Mouse (Mus musculus): ENCODE results near the gene Nf2.
"Not testable (repeated sequence)": the region's sequence is repeated elsewhere in the genome, so short reads cannot be mapped to it uniquely, and the experiment has no call there.

The Nf2 gene

GRCm38 (mm10) chr11:4837342-4837741 is 12.0 kb downstream of the Nf2 start:
- no peak for DNase-seq (ENCODE audit: low spot score in 2 of 2)

GRCm38 (mm10) chr11:4836755-4837154 is 12.6 kb downstream of the Nf2 start:
- no peak for DNase-seq (ENCODE audit: low spot score in 2 of 2)

- no peak for DNase-seq (ENCODE audit: low spot score in 2 of 2)
These were observed 13.9 kb downstream of the Nf2 start for GRCm38 (mm10) chr11:4835436-4835835.

GRCm38 (mm10) chr11:4833295-4833939 is 15.9 kb downstream of the Nf2 start:
- no peak for DNase-seq (ENCODE audit: low spot score in 2 of 2)

GRCm38 (mm10) chr11:4831066-4831465 is 18.3 kb downstream of the Nf2 start:
- DNase-seq (ENCODE audit: low spot score in 2 of 2) = no peak

GRCm38 (mm10) chr11:4827916-4828315 is 21.4 kb downstream of the Nf2 start:
- DNase-seq (ENCODE audit: low spot score in 2 of 2) = no peak

- no peak for DNase-seq (ENCODE audit: low spot score in 2 of 2)
These were observed 22.0 kb downstream of the Nf2 start for GRCm38 (mm10) chr11:4827340-4827739.

- no peak for DNase-seq (ENCODE audit: low spot score in 2 of 2)
These were observed 23.1 kb downstream of the Nf2 start for GRCm38 (mm10) chr11:4826152-4826778.

- no peak for DNase-seq (ENCODE audit: low spot score in 2 of 2)
These were observed 25.6 kb downstream of the Nf2 start for GRCm38 (mm10) chr11:4823655-4824312.

GRCm38 (mm10) chr11:4822446-4822842 is 26.9 kb downstream of the Nf2 start:
- not testable (repeated sequence) for DNase-seq (ENCODE audit: low spot score in 2 of 2)

GRCm38 (mm10) chr11:4821492-4822445 is 27.6 kb downstream of the Nf2 start:
- no peak for DNase-seq (ENCODE audit: low spot score in 2 of 2)

GRCm38 (mm10) chr11:4814507-4815450 is 34.6 kb downstream of the Nf2 start:
- no peak for DNase-seq (ENCODE audit: low spot score in 2 of 2)

GRCm38 (mm10) chr11:4808311-4808710 is 41.0 kb downstream of the Nf2 start:
- DNase-seq (ENCODE audit: low spot score in 2 of 2) = no peak

GRCm38 (mm10) chr11:4806031-4806715 is 43.2 kb downstream of the Nf2 start:
- no peak for DNase-seq (ENCODE audit: low spot score in 2 of 2)

GRCm38 (mm10) chr11:4804921-4805562 is 44.3 kb downstream of the Nf2 start:
- DNase-seq (ENCODE audit: low spot score in 2 of 2) = no peak

- DNase-seq (ENCODE audit: low spot score in 2 of 2) = no peak
These were observed 45.4 kb downstream of the Nf2 start for GRCm38 (mm10) chr11:4803951-4804350.

GRCm38 (mm10) chr11:4803426-4803825 is 45.9 kb downstream of the Nf2 start:
- no peak for DNase-seq (ENCODE audit: low spot score in 2 of 2)

- DNase-seq (ENCODE audit: low spot score in 2 of 2) = peak in 1 of 2 experiments; percentile 25
These were observed 46.3 kb downstream of the Nf2 start for GRCm38 (mm10) chr11:4803008-4803407.

- DNase-seq (ENCODE audit: low spot score in 2 of 2) = not testable (repeated sequence)
These were observed 46.9 kb downstream of the Nf2 start for GRCm38 (mm10) chr11:4802401-4802800.

- DNase-seq (ENCODE audit: low spot score in 2 of 2) = no peak
These were observed 48.7 kb downstream of the Nf2 start for GRCm38 (mm10) chr11:4800654-4801053.

All from urinary bladder, postnatal 4 days (tissue).